In the genomic region with DNA sequence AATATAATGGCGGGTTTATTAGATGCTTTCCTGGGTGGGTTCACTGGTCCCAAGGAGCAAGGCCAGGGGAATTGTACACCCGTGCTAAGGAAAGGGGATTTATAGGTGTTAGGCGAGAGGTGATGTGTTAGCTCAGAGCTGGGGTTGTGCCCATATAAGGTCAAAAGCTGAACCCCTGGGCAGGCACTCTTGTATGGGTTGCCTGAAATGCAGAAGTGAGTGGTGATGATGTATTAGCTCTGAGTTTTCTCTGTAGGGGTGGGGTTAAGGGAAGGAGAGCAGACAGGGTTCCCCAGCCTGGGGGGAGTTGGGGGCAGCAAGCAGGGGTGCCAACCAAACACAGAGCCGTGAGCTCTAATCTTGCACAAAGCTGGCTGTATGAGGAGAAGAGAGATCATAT, we compare ENCODE assay signal across 22 mouse cellular contexts.
A peak's percentile ranks its signal among the peaks of the same experiment; 100 is the strongest.
DNase-seq lines count a peak whose midpoint lies in the region; ATAC-seq and TF ChIP-seq lines count a peak whose summit lies in the region.
"Had no signal": no experiment of that assay in that cellular context is flagged by ENCODE, and none has a peak within 500 bp of the region (broad histone marks: within the 10 kb centered on the region; RNA-seq: fewer than 3 reads in every experiment).

No protein-coding gene starts in this region.

- H3K27ac ChIP-seq in liver, postnatal 0 days (ENCODE audit: low read depth) = no peak overlapping the region
- H3K27ac ChIP-seq in liver, embryonic 12.5 days = no peak overlapping the region
- no peak overlapping the region for H3K27ac ChIP-seq in left cerebral cortex, adult 2 months
- H3K27ac ChIP-seq: embryonic facial prominence, embryonic 12.5 days; hindbrain, embryonic 10.5 days; kidney, embryonic 15.5 days; macrophage; midbrain, embryonic 12.5 days had no signal

- 59% methylated on average over 4 of the region's 4 CpGs for WGBS in liver, postnatal 0 days (ENCODE audit: insufficient replicate concordance)
- WGBS in liver, embryonic 12.5 days (ENCODE audit: insufficient replicate concordance) = 46% methylated on average over 4 of the region's 4 CpGs

- ATAC-seq in liver, postnatal 0 days = 0 out of 2 replicates have a peak, but pooled peaks have one; percentile 23
- ATAC-seq in liver, embryonic 12.5 days = no peak
- ATAC-seq in hematopoietic stem cell, adult 5-6 weeks (replicated peaks in 1 of 2; ENCODE audit: insufficient read depth in 1 of 2, low FRiP score in 2 of 2, low TSS enrichment in 1 of 2, low read depth in 1 of 2, poor library complexity in 2 of 2, severe bottlenecking in 2 of 2) = peak; percentile 74 to 88
- ATAC-seq: intestine, postnatal 0 days had no signal

- no peaks in the 10 kb centered on the region for H3K4me1 ChIP-seq in liver, postnatal 0 days (ENCODE audit: insufficient read depth)
- no peaks in the 10 kb centered on the region for H3K4me1 ChIP-seq in liver, embryonic 12.5 days
- H3K4me1 ChIP-seq: hindbrain, embryonic 10.5 days; kidney, embryonic 15.5 days; midbrain, embryonic 12.5 days had no signal

- no peak overlapping the region for H3K9ac ChIP-seq in liver, postnatal 0 days (replicated peaks)
- H3K9ac ChIP-seq in liver, embryonic 12.5 days = no peak overlapping the region
- H3K9ac ChIP-seq: embryonic facial prominence, embryonic 12.5 days; kidney, embryonic 15.5 days; midbrain, embryonic 12.5 days had no signal

- no peaks in the 10 kb centered on the region for H3K9me3 ChIP-seq in liver, postnatal 0 days (ENCODE audit: low read length)
- no peaks in the 10 kb centered on the region for H3K9me3 ChIP-seq in liver, embryonic 12.5 days (replicated peaks)
- H3K9me3 ChIP-seq: embryonic facial prominence, embryonic 12.5 days; hindbrain, embryonic 10.5 days; kidney, embryonic 15.5 days; midbrain, embryonic 12.5 days had no signal

- H3K36me3 ChIP-seq in liver, postnatal 0 days (replicated peaks; ENCODE audit: insufficient read depth, low read length) = no peaks in the 10 kb centered on the region
- no peaks in the 10 kb centered on the region for H3K36me3 ChIP-seq in liver, embryonic 12.5 days
- no peaks in the 10 kb centered on the region for H3K36me3 ChIP-seq in splenic B cell, adult 2 months (ENCODE audit: control insufficient read depth, insufficient read depth, low read length, poor library complexity, severe bottlenecking)
- H3K36me3 ChIP-seq: embryonic facial prominence, embryonic 12.5 days; hindbrain, embryonic 10.5 days; kidney, embryonic 15.5 days; midbrain, embryonic 12.5 days had no signal

- intact Hi-C loops in left cerebral cortex, adult 2 months (cut with DNase I) = no loop called here

- no peaks in the 10 kb centered on the region for H3K27me3 ChIP-seq in liver, postnatal 0 days (ENCODE audit: insufficient read depth, low read length)
- H3K27me3 ChIP-seq in liver, embryonic 12.5 days (replicated peaks) = no peaks in the 10 kb centered on the region
- H3K27me3 ChIP-seq in splenic B cell, adult 2 months (ENCODE audit: control insufficient read depth, insufficient read depth, low read length, poor library complexity, severe bottlenecking) = no peaks in the 10 kb centered on the region
- H3K27me3 ChIP-seq: embryonic facial prominence, embryonic 12.5 days; kidney, embryonic 15.5 days; midbrain, embryonic 12.5 days had no signal

- TF ChIP-seq CTCF in liver, postnatal 0 days (IDR thresholded peaks at IDR 0.05; ENCODE audit: low read depth) = no peak
- no peak for TF ChIP-seq CTCF in left cerebral cortex, adult 2 months (IDR thresholded peaks at IDR 0.05)

- no peak overlapping the region for H3K4me2 ChIP-seq in liver, postnatal 0 days (ENCODE audit: low read depth, low read length)
- H3K4me2 ChIP-seq in liver, embryonic 12.5 days = no peak overlapping the region
- H3K4me2 ChIP-seq: embryonic facial prominence, embryonic 12.5 days; kidney, embryonic 15.5 days; midbrain, embryonic 12.5 days had no signal

- DNase-seq in liver, postnatal 0 days = no peak
- DNase-seq in ES-CJ7 (ENCODE audit: low read depth, low spot score) = peak; percentile 7
- peak; percentile 42 for DNase-seq in splenic B cell, adult 2 months (ENCODE audit: low read depth, low spot score)
- no peak for DNase-seq in left cerebral cortex, adult 2 months (ENCODE audit: extremely low spot score in 1 of 2, low spot score in 2 of 2)
- no peak for DNase-seq in Muller cell, postnatal 12 days (ENCODE audit: inconsistent ontology term)
- DNase-seq: adrenal gland, postnatal 36 days; cerebellum, adult 11 months; gastrocnemius, postnatal 36 days; kidney, postnatal 36 days; left cerebral cortex, postnatal 4 days; lung, adult 2 months; retina, postnatal 1 day; right cerebral cortex, postnatal 25 days; spleen, adult 18-20 months had no signal

- TF ChIP-seq EP300 in liver, postnatal 0 days (IDR thresholded peaks at IDR 0.05; ENCODE audit: low read depth) = no peak

- H3K4me3 ChIP-seq in liver, postnatal 0 days (ENCODE audit: low read depth, low read length) = no peak overlapping the region
- H3K4me3 ChIP-seq in liver, embryonic 12.5 days = no peak overlapping the region
- no peak overlapping the region for H3K4me3 ChIP-seq in left cerebral cortex, adult 2 months
- H3K4me3 ChIP-seq: embryonic facial prominence, embryonic 12.5 days; hindbrain, embryonic 10.5 days; kidney, embryonic 15.5 days; midbrain, embryonic 12.5 days had no signal

Comparison
In these comparisons a context has a peak if more than half of its experiments do, and no peak if none do; other contexts are left out.
1. DNase-seq: peak in ES-CJ7 (single experiment) and splenic B cell, adult 2 months (single experiment); none in liver, postnatal 0 days (single experiment), left cerebral cortex, adult 2 months (0 of 2) and Muller cell, postnatal 12 days (single experiment).